Mouse (Mus musculus) midbrain, embryonic 11.5 days (tissue): ENCODE results near the gene Prkag2. TPM values are rescaled to one million over a fixed set of nuclear protein-coding genes. Genes with fewer than 3 reads are reported as not detected.

Experiments used
- ATAC-seq: fragments of 200-750 bp; cut with Nextera tagmentation; 2 replicates; pipeline ENCODE4 v1.8.0; 2017; ENCODE audit warnings: moderate TSS enrichment, moderate library complexity; ENCODE audit not compliant: low FRiP score
- DNase-seq: peaks from one replicate; pipeline ENCODE4 v3.0.0; 2015; ENCODE audit warnings: low spot score; ENCODE audit errors: missing footprints
- H3K27ac ChIP-seq: fragments of 300-500 bp; sonication (generic); 2 replicates; pipeline ENCODE4 v1.5.1; 2014; ENCODE audit warnings: low read depth, low read length
- H3K27me3 ChIP-seq: fragments of 300-500 bp; sonication (generic); 2 replicates; pipeline ENCODE4 v1.6.1; 2014; ENCODE audit warnings: mild to moderate bottlenecking, low read length, moderate library complexity, mixed read lengths; ENCODE audit not compliant: control insufficient read depth, insufficient read depth
- H3K36me3 ChIP-seq: fragments of 300-500 bp; sonication (generic); 2 replicates; pipeline ENCODE4 v1.6.1; 2014; ENCODE audit warnings: mild to moderate bottlenecking, low read length, moderate library complexity, mixed read lengths; ENCODE audit not compliant: control insufficient read depth, insufficient read depth
- H3K4me1 ChIP-seq: fragments of 300-500 bp; sonication (generic); 2 replicates; pipeline ENCODE4 v1.6.1; 2014; ENCODE audit warnings: low read length; ENCODE audit not compliant: control insufficient read depth, insufficient read depth
- H3K4me2 ChIP-seq: fragments of 300-500 bp; sonication (generic); 2 replicates; pipeline ENCODE4 v1.6.1; 2014; ENCODE audit warnings: mild to moderate bottlenecking, moderate library complexity
- H3K4me3 ChIP-seq: fragments of 300-500 bp; sonication (generic); 2 replicates; pipeline ENCODE4 v1.5.1; 2014; ENCODE audit warnings: low read depth, low read length
- H3K9ac ChIP-seq: fragments of 300-500 bp; sonication (generic); 2 replicates; pipeline ENCODE4 v1.6.1; 2014; ENCODE audit warnings: low read length
- H3K9me3 ChIP-seq: fragments of 300-500 bp; sonication (generic); 2 replicates; pipeline ENCODE4 v1.6.1; 2016; ENCODE audit warnings: low read length; ENCODE audit not compliant: control insufficient read depth
- WGBS: fragments of 180-500 bp; shearing (Covaris S2); extraction: QIAGEN DNeasy Blood & Tissue Kit; methylation state at CpG from one replicate; pipeline ENCODE4 v1.1.7; 2014; 5-methylcytosine and 5-hydroxymethylcytosine counted together
- polyA plus RNA-seq: library from polyadenylated mRNA; unstranded; fragments of >200 nt; fragmentation: Nextera tagmentation; extraction: Ambion mirVana; gene quantifications from 2 replicates; pipeline ENCODE4 v1.2.1, GENCODE M21; 2014

Gene Prkag2
- polyA plus RNA-seq, 1 experiment from 2014 or later, result 59.8 TPM

GRCm38 (mm10) chr5:24904423-24904822 lies 196.0 kb downstream of the Prkag2 start:
- Histone ChIP-seq H3K9me3 (no peaks in the 10 kb centered on the region), H3K36me3 (no peaks in the 10 kb centered on the region; the same call in 1 of the 2 replicates), H3K9ac (no peak overlapping the region), H3K4me2 (no peak overlapping the region), H3K27me3 (no peaks in the 10 kb centered on the region), H3K4me3 (no peak overlapping the region), H3K4me1 (peaks cover 6% of the 10 kb centered on the region; the same call in 1 of the 2 replicates), H3K27ac (no peak overlapping the region)
- 93% methylated on average over 8 of the region's 8 CpGs for WGBS
- no peak for DNase-seq
- no peak for ATAC-seq

- no peak overlapping the region for H3K9ac ChIP-seq
- no peak overlapping the region for H3K4me2 ChIP-seq
- no peak overlapping the region for H3K4me3 ChIP-seq
- H3K4me1 ChIP-seq, result peaks cover 6% of the 10 kb centered on the region; the same call in 1 of the 2 replicates
- no peaks in the 10 kb centered on the region for H3K27me3 ChIP-seq
- 89% methylated on average over 4 of the region's 4 CpGs for WGBS
- no peaks in the 10 kb centered on the region for H3K9me3 ChIP-seq
- ATAC-seq (no peak), DNase-seq (no peak)
- H3K36me3 ChIP-seq, result no peaks in the 10 kb centered on the region; the same call in 1 of the 2 replicates
- H3K27ac ChIP-seq, result no peak overlapping the region
Measured at GRCm38 (mm10) chr5:24904001-24904400, 196.4 kb downstream of the Prkag2 start.

- H3K36me3 ChIP-seq, result no peaks in the 10 kb centered on the region; the same call in 1 of the 2 replicates
- H3K9me3 ChIP-seq, result no peaks in the 10 kb centered on the region
- ATAC-seq (0 out of 2 replicates have a peak, but pooled peaks have one; percentile 44), DNase-seq (peak; percentile 85)
- peaks cover 6% of the 10 kb centered on the region; the same call in 1 of the 2 replicates for H3K4me1 ChIP-seq
- no peak overlapping the region for H3K4me3 ChIP-seq
- H3K27ac ChIP-seq, result no peak overlapping the region
- H3K9ac ChIP-seq, result no peak overlapping the region
- H3K27me3 ChIP-seq, result no peaks in the 10 kb centered on the region
- 27% methylated on average over 4 of the region's 4 CpGs for WGBS
- no peak overlapping the region for H3K4me2 ChIP-seq
Measured at GRCm38 (mm10) chr5:24902835-24903234, 197.6 kb downstream of the Prkag2 start.

- Histone ChIP-seq H3K4me3 (no peak overlapping the region), H3K36me3 (no peaks in the 10 kb centered on the region), H3K9me3 (no peaks in the 10 kb centered on the region), H3K4me1 (no peaks in the 10 kb centered on the region), H3K27ac (no peak overlapping the region), H3K27me3 (no peaks in the 10 kb centered on the region), H3K9ac (no peak overlapping the region), H3K4me2 (no peak overlapping the region)
- no peak for DNase-seq
- WGBS, result 92% methylated on average over 4 of the region's 4 CpGs
- no peak for ATAC-seq
Measured at GRCm38 (mm10) chr5:24895606-24896005, 204.8 kb downstream of the Prkag2 start.

- H3K27me3 ChIP-seq, result no peaks in the 10 kb centered on the region
- no peak for DNase-seq
- no peaks in the 10 kb centered on the region for H3K9me3 ChIP-seq
- no peak overlapping the region for H3K4me3 ChIP-seq
- WGBS, result 76% methylated on average over 1 of the region's 1 CpGs
- no peak overlapping the region for H3K4me2 ChIP-seq
- no peaks in the 10 kb centered on the region for H3K4me1 ChIP-seq
- no peak overlapping the region for H3K9ac ChIP-seq
- no peak for ATAC-seq
- no peak overlapping the region for H3K27ac ChIP-seq
- H3K36me3 ChIP-seq, result no peaks in the 10 kb centered on the region
Measured at GRCm38 (mm10) chr5:24894814-24895213, 205.6 kb downstream of the Prkag2 start.

GRCm38 (mm10) chr5:24892461-24892860 lies 208.0 kb downstream of the Prkag2 start:
- no peaks in the 10 kb centered on the region for H3K36me3 ChIP-seq
- H3K27me3 ChIP-seq, result no peaks in the 10 kb centered on the region
- H3K4me1 ChIP-seq, result no peaks in the 10 kb centered on the region
- DNase-seq (no peak), ATAC-seq (no peak)
- no peak overlapping the region for H3K27ac ChIP-seq
- H3K4me3 ChIP-seq, result no peak overlapping the region
- no peak overlapping the region for H3K4me2 ChIP-seq
- 93% methylated on average over 11 of the region's 11 CpGs for WGBS
- no peaks in the 10 kb centered on the region for H3K9me3 ChIP-seq
- H3K9ac ChIP-seq, result no peak overlapping the region

GRCm38 (mm10) chr5:24889860-24890259 lies 210.6 kb downstream of the Prkag2 start:
- WGBS, result 73% methylated on average over 9 of the region's 9 CpGs
- no peak overlapping the region for H3K27ac ChIP-seq
- no peak overlapping the region for H3K4me2 ChIP-seq
- ATAC-seq (no peak), DNase-seq (no peak)
- H3K9me3 ChIP-seq, result no peaks in the 10 kb centered on the region
- H3K9ac ChIP-seq, result no peak overlapping the region
- no peak overlapping the region for H3K4me3 ChIP-seq
- H3K4me1 ChIP-seq, result no peaks in the 10 kb centered on the region
- H3K36me3 ChIP-seq, result no peaks in the 10 kb centered on the region; the same call in 1 of the 2 replicates
- no peaks in the 10 kb centered on the region for H3K27me3 ChIP-seq

GRCm38 (mm10) chr5:24888874-24889591 lies 211.4 kb downstream of the Prkag2 start:
- H3K27me3 ChIP-seq, result no peaks in the 10 kb centered on the region
- no peak overlapping the region for H3K9ac ChIP-seq
- 88% methylated on average over 11 of the region's 11 CpGs for WGBS
- no peaks in the 10 kb centered on the region for H3K9me3 ChIP-seq
- H3K4me3 ChIP-seq, result no peak overlapping the region
- DNase-seq, result peak; percentile 61
- H3K4me2 ChIP-seq, result no peak overlapping the region
- no peaks in the 10 kb centered on the region for H3K4me1 ChIP-seq
- no peak for ATAC-seq
- H3K27ac ChIP-seq, result no peak overlapping the region
- no peaks in the 10 kb centered on the region; the same call in 1 of the 2 replicates for H3K36me3 ChIP-seq

GRCm38 (mm10) chr5:24887271-24887670 lies 213.2 kb downstream of the Prkag2 start:
- no peaks in the 10 kb centered on the region for H3K27me3 ChIP-seq
- no peak overlapping the region for H3K4me3 ChIP-seq
- no peak for DNase-seq
- no peaks in the 10 kb centered on the region for H3K4me1 ChIP-seq
- no peaks in the 10 kb centered on the region for H3K9me3 ChIP-seq
- ATAC-seq, result no peak
- no peak overlapping the region for H3K9ac ChIP-seq
- WGBS, result 88% methylated on average over 8 of the region's 8 CpGs
- H3K27ac ChIP-seq, result no peak overlapping the region
- H3K36me3 ChIP-seq, result no peaks in the 10 kb centered on the region; the same call in 1 of the 2 replicates
- no peak overlapping the region for H3K4me2 ChIP-seq
